Mouse (Mus musculus): Measurements from ENCODE around the gene Gm3542.
"Not testable (repeated sequence)": the region's sequence is repeated elsewhere in the genome, so short reads cannot be mapped to it uniquely, and the experiment has no call there.

The Gm3542 gene

GRCm38 (mm10) chr14:5334828-5335227 is at the start of gene Gm3542:
TSS of gene Gm3542 (minus strand) at chr14:5334928.
- ATAC-seq (ENCODE audit: low TSS enrichment) = not testable (repeated sequence)
